Mouse (Mus musculus) cerebellum, postnatal 36 days (tissue): ENCODE measurements at regions not wholly inside any gene's neighbourhood (a gene's known extent, or its start where the extent isn't known, plus 50 kb on each side); places are given as distances from the start of the nearest gene placed in this dataset.

ENCODE experiments used
- DNase-seq, 2 experiments: peaks; one replicate each; pipeline ENCODE4 v3.0.0; 2021 to 2022; ENCODE audit warnings: mixed read lengths in 2 of 2

GRCm38 (mm10) chr15:6044511-6045256, 254.9 kb upstream of the Dab2 start:
- no peak for DNase-seq

GRCm38 (mm10) chr15:6055703-6056102, 243.9 kb upstream of the Dab2 start:
- no peak for DNase-seq

- DNase-seq, result no peak
Observed at GRCm38 (mm10) chr15:6056887-6057626, 242.5 kb upstream of the Dab2 start.

DNA sequence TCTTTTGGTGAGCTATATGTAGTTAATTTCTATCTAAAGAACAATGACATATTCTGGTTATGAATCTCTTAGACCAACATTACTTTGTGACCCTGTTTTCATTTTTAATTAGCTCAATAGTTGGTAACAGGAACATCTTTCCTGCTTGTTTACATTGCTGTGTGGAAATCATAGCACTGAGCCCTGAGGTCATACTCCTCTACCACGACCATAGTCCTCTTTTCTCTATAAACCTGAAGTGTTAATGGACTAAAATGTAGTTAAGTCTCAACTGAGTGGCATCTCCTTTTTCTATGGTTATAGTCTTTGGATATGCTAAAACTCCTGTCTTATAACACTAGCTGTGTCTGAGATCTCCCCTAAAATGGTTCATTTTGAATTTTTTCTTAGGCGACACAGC, 240.2 kb upstream of the Dab2 start:
- DNase-seq, result no peak

DNA sequence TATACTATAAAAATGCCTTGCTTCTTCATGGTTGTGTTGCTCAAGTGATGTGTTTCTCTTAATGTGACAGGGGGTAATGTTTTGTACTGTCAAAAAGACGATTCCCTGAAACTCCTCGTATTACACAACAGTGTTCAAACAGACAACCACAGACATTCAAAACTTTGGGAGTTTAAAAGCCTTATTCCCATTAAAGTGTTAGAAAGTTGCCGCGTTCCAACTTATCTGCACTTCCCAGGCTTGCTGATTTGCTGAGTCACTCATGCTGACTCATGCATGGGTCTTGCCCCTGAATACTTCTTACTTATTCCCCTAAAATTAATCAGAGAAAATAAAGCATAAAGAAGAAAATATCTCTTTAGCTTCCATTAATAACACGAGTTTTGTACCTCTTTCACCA, 239.8 kb upstream of the Dab2 start:
- DNase-seq, result no peak

GRCm38 (mm10) chr15:6060649-6061048, 238.9 kb upstream of the Dab2 start:
- DNase-seq, result no peak

GRCm38 (mm10) chr15:6065100-6065499, 234.5 kb upstream of the Dab2 start:
- no peak for DNase-seq

GRCm38 (mm10) chr15:6067380-6067779, 232.2 kb upstream of the Dab2 start:
- DNase-seq, result no peak

DNA sequence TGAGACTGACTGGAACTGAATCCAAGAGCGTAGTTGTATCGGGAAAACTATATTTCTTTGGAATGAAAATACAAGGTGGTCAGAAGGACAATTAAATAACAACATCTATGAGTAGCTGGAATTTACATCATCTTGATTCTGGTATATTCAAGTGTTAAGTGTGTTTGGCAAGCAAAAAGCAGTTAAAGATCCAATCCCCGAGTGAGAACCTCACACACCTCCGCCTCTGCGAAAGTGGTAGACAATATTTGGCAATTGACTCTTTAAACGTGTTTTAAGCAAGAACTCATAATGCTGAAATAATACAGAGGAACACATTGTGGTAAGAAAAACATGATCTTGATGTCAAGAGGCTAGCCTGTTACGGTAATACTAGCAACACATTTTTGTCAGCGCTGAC, 231.2 kb upstream of the Dab2 start:
- no peak for DNase-seq

GRCm38 (mm10) chr15:6071873-6072272, 227.7 kb upstream of the Dab2 start:
- DNase-seq, result no peak

- no peak for DNase-seq
Observed at GRCm38 (mm10) chr15:6072920-6073319, 226.7 kb upstream of the Dab2 start.

- DNase-seq, result peak in 1 of 2 experiments; percentile 3
Observed at GRCm38 (mm10) chr15:6080714-6081635, 218.6 kb upstream of the Dab2 start.

DNA sequence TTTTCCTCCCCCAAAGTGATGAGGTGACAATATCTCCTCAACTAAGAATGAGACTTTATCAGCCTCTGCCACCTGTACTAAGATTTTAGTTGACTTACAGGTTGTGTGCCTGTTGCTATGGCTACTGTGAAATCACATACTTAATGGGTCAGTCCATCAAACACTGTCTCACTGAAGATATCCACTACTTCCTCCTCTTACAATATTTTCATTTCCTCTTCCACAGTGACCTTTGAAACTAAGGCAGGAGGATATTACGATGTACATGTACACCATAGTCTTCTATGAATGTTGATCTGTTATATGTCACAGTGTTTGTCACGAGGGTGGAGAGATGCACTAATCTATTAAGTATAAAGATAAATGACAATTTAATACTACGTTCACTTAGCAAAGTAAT, 212.4 kb upstream of the Dab2 start:
- no peak for DNase-seq

DNA sequence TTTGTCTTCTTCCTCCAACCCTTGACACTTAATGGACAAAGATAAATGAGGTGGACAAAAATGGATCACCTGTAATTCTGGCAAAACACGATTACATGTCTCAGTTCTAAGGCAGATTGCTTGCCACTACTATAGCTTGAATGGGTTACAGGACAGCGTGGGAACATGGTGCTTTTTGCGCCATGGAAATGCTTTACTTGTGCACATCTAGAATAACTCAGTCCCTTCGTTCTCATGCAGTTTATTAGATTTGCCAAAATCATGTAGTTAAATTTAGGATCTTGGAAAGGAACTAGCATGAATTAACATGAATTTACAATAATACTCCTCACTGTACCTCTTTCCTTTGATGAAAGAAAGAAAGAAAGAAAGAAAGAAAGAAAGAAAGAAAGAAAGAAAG, 211.1 kb upstream of the Dab2 start:
- DNase-seq, result no peak

DNA sequence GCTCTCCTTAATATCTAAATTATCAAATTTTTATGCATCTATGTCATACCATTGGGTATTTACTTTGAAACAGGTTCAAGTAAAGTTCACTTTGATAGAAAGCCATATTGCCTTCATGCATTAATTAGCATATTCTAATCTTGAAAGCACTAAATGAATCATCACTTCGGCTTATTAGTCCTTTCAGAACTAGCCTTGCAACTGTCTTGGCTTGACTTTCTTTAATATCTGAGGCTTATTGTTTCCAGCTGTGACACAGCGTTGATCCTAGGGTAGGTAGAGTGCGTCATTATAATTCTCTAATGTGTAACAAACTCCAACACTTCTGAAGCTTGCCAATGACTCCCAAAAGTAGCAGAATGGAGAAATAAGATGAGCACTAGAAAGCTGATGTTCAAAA, 169.9 kb upstream of the Dab2 start:
- no peak for DNase-seq

- DNase-seq, result no peak
Observed at GRCm38 (mm10) chr15:6132216-6132615, 167.4 kb upstream of the Dab2 start.

- DNase-seq, result no peak
Observed at GRCm38 (mm10) chr15:6145071-6145470, 154.5 kb upstream of the Dab2 start.

DNA sequence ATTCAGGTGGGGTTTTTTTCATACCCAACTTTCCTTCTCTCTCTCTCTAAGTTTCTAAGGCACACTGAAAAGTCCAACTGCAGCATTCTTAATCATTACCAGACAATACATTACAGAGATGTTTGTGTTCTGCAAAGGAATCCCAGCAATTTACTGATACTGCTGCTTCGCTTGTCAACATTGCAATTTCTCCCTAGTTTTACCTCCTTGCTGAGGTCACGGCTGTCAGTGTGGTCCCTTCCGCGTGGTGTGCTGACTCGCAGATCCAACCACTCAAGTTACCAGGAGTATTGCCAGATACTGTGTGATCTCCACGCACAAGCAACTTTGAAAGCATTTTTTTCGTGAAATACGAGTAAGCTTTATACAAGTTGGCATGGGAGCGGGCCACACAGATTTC, 144.9 kb upstream of the Dab2 start:
- DNase-seq, result no peak

DNA sequence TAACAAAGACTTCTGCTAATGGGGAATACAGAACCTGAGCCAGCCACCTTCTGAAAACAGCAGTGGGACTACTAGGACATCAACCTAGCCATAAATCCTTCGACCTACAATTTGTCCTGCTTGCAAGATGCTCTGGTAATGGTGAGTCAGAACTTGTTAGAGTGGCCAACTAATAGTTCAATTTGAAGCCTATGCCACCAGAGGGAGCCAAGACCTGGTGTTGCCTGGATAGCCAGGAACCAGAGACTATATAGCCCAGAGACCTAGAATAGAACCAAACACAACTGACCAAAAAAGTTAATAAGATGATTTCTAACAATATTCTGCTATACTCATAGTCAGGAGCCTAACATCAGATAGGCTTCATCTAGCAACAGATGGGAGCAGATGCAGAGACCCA, 119.3 kb upstream of the Dab2 start:
- DNase-seq, result no peak

DNA sequence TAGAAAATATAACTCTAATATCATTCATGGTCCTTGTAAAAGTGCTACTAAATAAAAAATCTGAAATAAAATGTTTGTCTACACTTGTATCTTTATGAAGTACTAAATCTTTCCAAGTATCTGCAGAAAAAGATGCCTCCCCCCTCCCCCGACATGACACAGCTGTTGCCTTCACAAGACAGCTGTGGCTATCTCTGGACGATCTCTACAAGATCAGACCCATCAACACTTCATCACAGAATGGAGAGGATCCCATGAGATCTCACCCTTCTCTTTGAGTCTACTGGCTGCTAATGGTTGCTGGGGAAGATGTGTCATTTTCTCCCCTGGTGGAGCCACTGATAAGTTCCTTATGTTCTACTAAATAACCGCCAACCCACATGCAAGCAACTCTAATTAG, 116.0 kb upstream of the Dab2 start:
- DNase-seq, result no peak

GRCm38 (mm10) chr15:6191845-6192244, 107.7 kb upstream of the Dab2 start:
- no peak for DNase-seq

DNA sequence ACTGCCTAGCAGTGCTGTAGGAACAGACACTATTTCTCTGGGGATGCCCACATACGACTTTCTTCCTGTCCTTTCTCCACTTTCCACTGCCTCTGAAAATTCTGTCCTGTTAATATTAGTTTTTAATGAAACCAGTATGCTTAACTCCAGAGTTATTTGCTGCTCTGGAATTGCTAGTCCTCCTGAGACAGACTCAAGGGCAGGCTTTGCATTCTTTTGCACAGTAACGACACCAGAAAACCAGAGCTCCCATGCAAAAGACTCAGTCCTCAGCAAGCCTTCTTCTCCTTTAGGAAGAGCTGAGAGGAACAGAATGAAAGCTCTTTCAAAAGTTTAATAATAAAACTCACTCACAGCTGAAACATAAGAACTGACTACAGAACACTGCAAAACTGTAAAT, 92.3 kb upstream of the Dab2 start:
- DNase-seq, result no peak

GRCm38 (mm10) chr15:6209301-6209700, 90.3 kb upstream of the Dab2 start:
- DNase-seq, result peak; percentile 12 to 44
